Mouse (Mus musculus): ENCODE results near the gene Lamc3.

Lamc3 gene

GRCm38 (mm10) chr2:31887030-31887429, at the start of gene Lamc3:
Lamc3 (plus strand) TSS chr2:31887291.
- peak; percentile 46 for DNase-seq (ENCODE audit: low read depth)

- no peak for DNase-seq (ENCODE audit: low read depth)
Observed at GRCm38 (mm10) chr2:31838868-31839267, 48.2 kb upstream of the Lamc3 start.

GRCm38 (mm10) chr2:31844729-31845136, 42.4 kb upstream of the Lamc3 start:
- DNase-seq (ENCODE audit: low read depth) = no peak

- no peak for DNase-seq (ENCODE audit: low read depth)
Observed at GRCm38 (mm10) chr2:31845512-31845895, 41.6 kb upstream of the Lamc3 start.

GRCm38 (mm10) chr2:31845896-31846691, 41.0 kb upstream of the Lamc3 start, which contains the start of gene Fibcd1:
Fibcd1 (minus strand) TSS chr2:31846005.
- DNase-seq (ENCODE audit: low read depth) = no peak

- DNase-seq (ENCODE audit: low read depth) = no peak
Observed at GRCm38 (mm10) chr2:31846692-31847660, 40.1 kb upstream of the Lamc3 start.

GRCm38 (mm10) chr2:31847908-31848307, 39.2 kb upstream of the Lamc3 start:
- DNase-seq (ENCODE audit: low read depth) = no peak

- no peak for DNase-seq (ENCODE audit: low read depth)
Observed at GRCm38 (mm10) chr2:31850141-31850540, 37.0 kb upstream of the Lamc3 start.

- peak; percentile 44 for DNase-seq (ENCODE audit: low read depth)
Observed at GRCm38 (mm10) chr2:31855991-31856390, 31.1 kb upstream of the Lamc3 start.

GRCm38 (mm10) chr2:31857180-31857579, 29.9 kb upstream of the Lamc3 start:
- DNase-seq (ENCODE audit: low read depth) = no peak

GRCm38 (mm10) chr2:31858500-31858899, 28.6 kb upstream of the Lamc3 start:
- no peak for DNase-seq (ENCODE audit: low read depth)

- DNase-seq (ENCODE audit: low read depth) = no peak
Observed at GRCm38 (mm10) chr2:31862919-31863318, 24.2 kb upstream of the Lamc3 start.

- no peak for DNase-seq (ENCODE audit: low read depth)
Observed at GRCm38 (mm10) chr2:31863766-31864165, 23.3 kb upstream of the Lamc3 start.

- DNase-seq (ENCODE audit: low read depth) = no peak
Observed at GRCm38 (mm10) chr2:31864891-31865290, 22.2 kb upstream of the Lamc3 start.

GRCm38 (mm10) chr2:31865322-31865721, 21.8 kb upstream of the Lamc3 start:
- no peak for DNase-seq (ENCODE audit: low read depth)

- DNase-seq (ENCODE audit: low read depth) = no peak
Observed at GRCm38 (mm10) chr2:31865794-31866193, 21.3 kb upstream of the Lamc3 start.

- DNase-seq (ENCODE audit: low read depth) = no peak
Observed at GRCm38 (mm10) chr2:31867773-31868537, 19.1 kb upstream of the Lamc3 start.

- DNase-seq (ENCODE audit: low read depth) = no peak
Observed at GRCm38 (mm10) chr2:31868538-31869164, 18.4 kb upstream of the Lamc3 start.

GRCm38 (mm10) chr2:31869692-31870091, 17.4 kb upstream of the Lamc3 start:
- DNase-seq (ENCODE audit: low read depth) = no peak

GRCm38 (mm10) chr2:31870683-31871082, 16.4 kb upstream of the Lamc3 start:
- no peak for DNase-seq (ENCODE audit: low read depth)

- no peak for DNase-seq (ENCODE audit: low read depth)
Observed at GRCm38 (mm10) chr2:31874290-31874855, 12.7 kb upstream of the Lamc3 start.
